Mouse (Mus musculus) megakaryocyte, embryonic 14.5 days (primary cell): ENCODE data around the gene Ear6. TPM values are rescaled to one million over a fixed set of nuclear protein-coding genes. Genes with fewer than 3 reads are reported as not detected.
"Not testable (repeated sequence)": the region's sequence is repeated elsewhere in the genome, so short reads cannot be mapped to it uniquely, and the experiment has no call there.

Experiments used
- H3K27me3 ChIP-seq: replicated peaks from 2 replicates; pipeline ENCODE3; 2012; ENCODE audit warnings: inconsistent platforms
- H3K36me3 ChIP-seq: replicated peaks from 2 replicates; pipeline ENCODE3; 2012; ENCODE audit warnings: low read length, inconsistent platforms, mixed read lengths
- H3K4me1 ChIP-seq: 2 replicates; pipeline ENCODE4 v1.6.1; 2012; ENCODE audit warnings: inconsistent platforms
- H3K4me3 ChIP-seq: replicated peaks from 2 replicates; pipeline ENCODE3; 2012; ENCODE audit warnings: moderate library complexity, mild to moderate bottlenecking, inconsistent platforms
- H3K9me3 ChIP-seq: 2 replicates; pipeline ENCODE4 v1.6.1; 2012; ENCODE audit warnings: inconsistent platforms
- FLI1 ChIP-seq: IDR thresholded peaks from 2 replicates; pipeline ENCODE4 v1.6.1; 2012; ENCODE audit warnings: low read length, inconsistent platforms, mixed read lengths
- GATA1 ChIP-seq: IDR thresholded peaks from 3 replicates; pipeline ENCODE4 v1.6.1; 2012; ENCODE audit warnings: mixed read lengths, low read length, inconsistent platforms, borderline replicate concordance
- polyA plus RNA-seq: library from polyadenylated mRNA; stranded (reverse); fragments of >175 nt; gene quantifications from 2 replicates; pipeline ENCODE4 v1.2.3, GENCODE M21; 2012; ENCODE audit warnings: low replicate concordance; ENCODE audit not compliant: insufficient read depth

The Ear6 gene
- not detected in 2 replicates for polyA plus RNA-seq

- Histone ChIP-seq H3K4me1 (no peaks in the 10 kb centered on the region), H3K36me3 (no peaks in the 10 kb centered on the region), H3K4me3 (no peak within 1 kb of the TSS), H3K27me3 (no peaks in the 10 kb centered on the region), H3K9me3 (no peaks in the 10 kb centered on the region)
- TF ChIP-seq FLI1 (no peak), GATA1 (no peak)
These were observed at the start of gene Ear6 for GRCm38 (mm10) chr14:51853399-51853798. Ear6 (plus strand) TSS chr14:51853699.

GRCm38 (mm10) chr14:51826625-51827024 lies 26.9 kb upstream of the Ear6 start:
- peaks cover 4% of the 10 kb centered on the region for H3K27me3 ChIP-seq
- H3K4me3 ChIP-seq: no peak overlapping the region
- no peaks in the 10 kb centered on the region for H3K9me3 ChIP-seq
- H3K36me3 ChIP-seq: no peaks in the 10 kb centered on the region
- H3K4me1 ChIP-seq: no peaks in the 10 kb centered on the region; the same call in 1 of the 2 replicates
- TF ChIP-seq GATA1: no peak
- no peak for TF ChIP-seq FLI1

- H3K4me3 ChIP-seq, H3K9me3 ChIP-seq, H3K27me3 ChIP-seq, H3K4me1 ChIP-seq, H3K36me3 ChIP-seq: not testable (repeated sequence)
These were observed 25.7 kb upstream of the Ear6 start for GRCm38 (mm10) chr14:51827842-51828241.

GRCm38 (mm10) chr14:51829188-51829587 lies 24.3 kb upstream of the Ear6 start:
- TF ChIP-seq GATA1 (no peak), FLI1 (no peak)
- Histone ChIP-seq H3K9me3 (no peaks in the 10 kb centered on the region), H3K4me3 (no peak overlapping the region), H3K36me3 (no peaks in the 10 kb centered on the region), H3K27me3 (peaks cover 4% of the 10 kb centered on the region), H3K4me1 (no peaks in the 10 kb centered on the region; the same call in 1 of the 2 replicates)

GRCm38 (mm10) chr14:51838480-51838879 lies 15.0 kb upstream of the Ear6 start:
- not testable (repeated sequence) for H3K9me3 ChIP-seq, H3K4me3 ChIP-seq, H3K27me3 ChIP-seq, H3K36me3 ChIP-seq, H3K4me1 ChIP-seq

- Histone ChIP-seq H3K9me3 (no peaks in the 10 kb centered on the region), H3K36me3 (no peaks in the 10 kb centered on the region), H3K4me3 (no peak overlapping the region), H3K4me1 (no peaks in the 10 kb centered on the region), H3K27me3 (no peaks in the 10 kb centered on the region)
- TF ChIP-seq GATA1 (no peak), FLI1 (no peak)
These were observed 11.2 kb upstream of the Ear6 start for GRCm38 (mm10) chr14:51842250-51842649.

GRCm38 (mm10) chr14:51842781-51843180 lies 10.7 kb upstream of the Ear6 start:
- H3K4me3 ChIP-seq: no peak overlapping the region
- TF ChIP-seq GATA1: no peak
- H3K4me1 ChIP-seq: no peaks in the 10 kb centered on the region
- H3K27me3 ChIP-seq: no peaks in the 10 kb centered on the region
- no peaks in the 10 kb centered on the region for H3K9me3 ChIP-seq
- H3K36me3 ChIP-seq: no peaks in the 10 kb centered on the region

GRCm38 (mm10) chr14:51843882-51844281 lies 9.6 kb upstream of the Ear6 start:
- TF ChIP-seq GATA1 (no peak), FLI1 (no peak)
- no peaks in the 10 kb centered on the region for H3K36me3 ChIP-seq
- H3K4me1 ChIP-seq: no peaks in the 10 kb centered on the region
- H3K27me3 ChIP-seq: no peaks in the 10 kb centered on the region
- H3K9me3 ChIP-seq: no peaks in the 10 kb centered on the region
- H3K4me3 ChIP-seq: no peak overlapping the region

GRCm38 (mm10) chr14:51846566-51846965 lies 6.9 kb upstream of the Ear6 start:
- Histone ChIP-seq H3K27me3 (no peaks in the 10 kb centered on the region), H3K36me3 (no peaks in the 10 kb centered on the region)
- TF ChIP-seq GATA1 (no peak), FLI1 (no peak)

GRCm38 (mm10) chr14:51851006-51851405 lies 2.5 kb upstream of the Ear6 start:
- not testable (repeated sequence) for H3K4me3 ChIP-seq, H3K4me1 ChIP-seq, H3K9me3 ChIP-seq, H3K36me3 ChIP-seq, H3K27me3 ChIP-seq

More at GRCm38 (mm10) chr14:51846566-51846965, 6.9 kb upstream of the Ear6 start:
- Histone ChIP-seq H3K4me3 (no peak overlapping the region), H3K4me1 (no peaks in the 10 kb centered on the region), H3K9me3 (no peaks in the 10 kb centered on the region)

GRCm38 (mm10) chr14:51855280-51855679 lies 1.8 kb downstream of the Ear6 start:
- not testable (repeated sequence) for H3K36me3 ChIP-seq, H3K4me3 ChIP-seq, H3K27me3 ChIP-seq, H3K9me3 ChIP-seq, H3K4me1 ChIP-seq

GRCm38 (mm10) chr14:51863603-51864002 lies 10.1 kb downstream of the Ear6 start:
- H3K9me3 ChIP-seq, H3K36me3 ChIP-seq, H3K4me3 ChIP-seq, H3K27me3 ChIP-seq, H3K4me1 ChIP-seq: not testable (repeated sequence)
